Mouse (Mus musculus) CH12F3 (cell line): ENCODE measurements around the gene Bcap29.
"Not testable (repeated sequence)": the region's sequence is repeated elsewhere in the genome, so short reads cannot be mapped to it uniquely, and the experiment has no call there.

Source experiments
- in situ Hi-C: fragments of 300-500 bp; cut with MboI; formaldehyde crosslinking; loops from 2 replicates; pipeline ENCODE4 v1.14.3; 2020; ENCODE audit warnings: low sequenced_read_pairs

Gene Bcap29

GRCm38 (mm10) chr12:31580634-31581318 is 53.7 kb downstream of the Bcap29 start:
- in situ Hi-C loops: no loop called here

- in situ Hi-C loops: no loop called here
Observed at GRCm38 (mm10) chr12:31578691-31579476, 55.6 kb downstream of the Bcap29 start.

- in situ Hi-C loops: no loop called here
Observed at GRCm38 (mm10) chr12:31574506-31574905, 60.0 kb downstream of the Bcap29 start.

GRCm38 (mm10) chr12:31569784-31570183 is 64.7 kb downstream of the Bcap29 start:
- in situ Hi-C loops: no loop called here

GRCm38 (mm10) chr12:31568661-31569060 is 65.8 kb downstream of the Bcap29 start:
- in situ Hi-C loops: no loop called here

GRCm38 (mm10) chr12:31567535-31567934 is 66.9 kb downstream of the Bcap29 start:
- in situ Hi-C loops: not testable (repeated sequence)

GRCm38 (mm10) chr12:31560712-31561111 is 73.7 kb downstream of the Bcap29 start:
- in situ Hi-C loops: no loop called here

- in situ Hi-C loops: no loop called here
Observed at GRCm38 (mm10) chr12:31560002-31560401, 74.5 kb downstream of the Bcap29 start.

- in situ Hi-C loops: no loop called here
Observed at GRCm38 (mm10) chr12:31554371-31554770, 80.1 kb downstream of the Bcap29 start.

- in situ Hi-C loops: no loop called here
Observed at GRCm38 (mm10) chr12:31551252-31551651, 83.2 kb downstream of the Bcap29 start.

GRCm38 (mm10) chr12:31546061-31546460 is 88.4 kb downstream of the Bcap29 start:
- in situ Hi-C loops: no loop called here

- in situ Hi-C loops: no loop called here
Observed at GRCm38 (mm10) chr12:31545219-31545618, 89.2 kb downstream of the Bcap29 start.

- in situ Hi-C loops: no loop called here
Observed at GRCm38 (mm10) chr12:31541541-31541940, 92.9 kb downstream of the Bcap29 start.
